Mouse (Mus musculus) heart, postnatal 0 days (tissue): ENCODE measurements at regions not wholly inside any gene's neighbourhood (a gene's known extent, or its start where the extent isn't known, plus 50 kb on each side); places are given as distances from the start of the nearest gene placed in this dataset.

Source experiments
- CTCF ChIP-seq: IDR thresholded peaks from 2 replicates; pipeline ENCODE4 v1.5.1; 2016; ENCODE audit warnings: antibody characterized with exemption, control low read depth, low read depth
- EP300 ChIP-seq: IDR thresholded peaks from 2 replicates; pipeline ENCODE4 v1.6.1; 2016; ENCODE audit warnings: antibody characterized with exemption, low read depth

GRCm38 (mm10) chr10:96751580-96752264 is 134.9 kb downstream of the Btg1 start:
- no peak; the same call in 1 of the 2 replicates for TF ChIP-seq CTCF
- 0 out of 2 replicates have a peak, but pooled peaks have one; percentile 11 for TF ChIP-seq EP300
